Mouse (Mus musculus) bone marrow, adult 2 months (tissue): ENCODE results near the gene Upp2. TPM values are rescaled to one million over a fixed set of nuclear protein-coding genes. Genes with fewer than 3 reads are reported as not detected.

Experiments
- H3K27ac ChIP-seq: fragments of 200-500 bp; 2 replicates; pipeline ENCODE4 v1.5.1; 2012; ENCODE audit warnings: low read depth, mild to moderate bottlenecking, control low read depth, inconsistent platforms, low read length; ENCODE audit not compliant: control insufficient read depth, poor library complexity, insufficient read depth
- H3K4me1 ChIP-seq: fragments of 200-500 bp; 2 replicates; pipeline ENCODE4 v1.6.1; 2011; ENCODE audit warnings: low read length; ENCODE audit not compliant: control insufficient read depth, insufficient read depth
- H3K4me3 ChIP-seq: fragments of 200-500 bp; replicated peaks from 2 replicates; pipeline ENCODE3; 2011; ENCODE audit warnings: mild to moderate bottlenecking, low read depth, low read length, control low read depth; ENCODE audit not compliant: control insufficient read depth
- CTCF ChIP-seq: fragments of 200-500 bp; IDR thresholded peaks from 2 replicates; pipeline ENCODE4 v1.5.1; 2011; ENCODE audit warnings: low read length, control low read depth; ENCODE audit not compliant: control insufficient read depth, insufficient read depth
- POLR2A ChIP-seq: fragments of 200-500 bp; IDR thresholded peaks from 2 replicates; pipeline ENCODE4 v1.6.1; 2011; ENCODE audit warnings: low read depth, mild to moderate bottlenecking, control low read depth, low read length, borderline replicate concordance; ENCODE audit not compliant: control insufficient read depth
- WGBS: fragments of 180-500 bp; shearing (Covaris S2); methylation state at CpG from one replicate; pipeline ENCODE4 v1.1.7; 2018; 5-methylcytosine and 5-hydroxymethylcytosine counted together
- polyA plus RNA-seq: library from polyadenylated mRNA; stranded (reverse); fragments of >200 nt; gene quantifications from 2 replicates; pipeline ENCODE4 v1.2.4, GENCODE M21; 2011; ENCODE audit warnings: low replicate concordance; ENCODE audit not compliant: missing spikeins, insufficient read depth, insufficient read length

Upp2 gene
- polyA plus RNA-seq, 1 experiment, result 3.1 TPM

- no peak for TF ChIP-seq CTCF
- TF ChIP-seq POLR2A, result no peak
- 73% methylated on average over 4 of the region's 4 CpGs for WGBS
- Histone ChIP-seq H3K4me3 (no peak overlapping the region), H3K4me1 (no peaks in the 10 kb centered on the region; the same call in 1 of the 2 replicates), H3K27ac (no peak overlapping the region)
Observed at GRCm38 (mm10) chr2:58562137-58562536, 5.0 kb upstream of the Upp2 start.

- no peaks in the 10 kb centered on the region; the same call in 1 of the 2 replicates for H3K4me1 ChIP-seq
- TF ChIP-seq CTCF, result no peak
- no peak for TF ChIP-seq POLR2A
- H3K4me3 ChIP-seq, result no peak overlapping the region
- 76% methylated on average over 6 of the region's 6 CpGs for WGBS
- H3K27ac ChIP-seq, result no peak overlapping the region
Observed at GRCm38 (mm10) chr2:58565267-58565666, 1.8 kb upstream of the Upp2 start.

- Histone ChIP-seq H3K27ac (no peak overlapping the region), H3K4me3 (no peak overlapping the region), H3K4me1 (no peaks in the 10 kb centered on the region; the same call in 1 of the 2 replicates)
- 52% methylated on average over 6 of the region's 6 CpGs for WGBS
- TF ChIP-seq CTCF (no peak), POLR2A (no peak)
Observed at GRCm38 (mm10) chr2:58566049-58566409, 1.1 kb upstream of the Upp2 start.

- Histone ChIP-seq H3K4me1 (no peaks in the 10 kb centered on the region; the same call in 1 of the 2 replicates), H3K27ac (no peak overlapping the region; the same call in 1 of the 2 replicates), H3K4me3 (peak overlapping the region; percentile 66)
- TF ChIP-seq CTCF (no peak), POLR2A (no peak)
- WGBS, result 2% methylated on average over 78 of the region's 78 CpGs
Observed at GRCm38 (mm10) chr2:58566410-58567065, 560 bp upstream of the Upp2 start.

GRCm38 (mm10) chr2:58567866-58568719, 995 bp downstream of the Upp2 start:
- no peak for TF ChIP-seq POLR2A
- no peak for TF ChIP-seq CTCF
- no peak overlapping the region for H3K27ac ChIP-seq
- WGBS, result 25% methylated on average over 12 of the region's 12 CpGs
- H3K4me3 ChIP-seq, result no peak overlapping the region
- no peaks in the 10 kb centered on the region; the same call in 1 of the 2 replicates for H3K4me1 ChIP-seq

GRCm38 (mm10) chr2:58568841-58569645, 1.9 kb downstream of the Upp2 start:
- no peak for TF ChIP-seq POLR2A
- no peak for TF ChIP-seq CTCF
- WGBS, result 64% methylated on average over 4 of the region's 4 CpGs
- H3K4me3 ChIP-seq, result no peak overlapping the region
- no peaks in the 10 kb centered on the region; the same call in 1 of the 2 replicates for H3K4me1 ChIP-seq
- H3K27ac ChIP-seq, result no peak overlapping the region

GRCm38 (mm10) chr2:58574167-58574566, 7.1 kb downstream of the Upp2 start:
- TF ChIP-seq POLR2A (no peak), CTCF (no peak)
- WGBS, result 67% methylated on average over 2 of the region's 2 CpGs
- no peak overlapping the region for H3K27ac ChIP-seq
- no peak overlapping the region for H3K4me3 ChIP-seq
- no peaks in the 10 kb centered on the region; the same call in 1 of the 2 replicates for H3K4me1 ChIP-seq

- WGBS, result 85% methylated on average over 10 of the region's 10 CpGs
- TF ChIP-seq CTCF (no peak), POLR2A (no peak)
- no peak overlapping the region for H3K27ac ChIP-seq
- H3K4me3 ChIP-seq, result no peak overlapping the region
- no peaks in the 10 kb centered on the region for H3K4me1 ChIP-seq
Observed at GRCm38 (mm10) chr2:58586311-58586710, 19.2 kb downstream of the Upp2 start.

GRCm38 (mm10) chr2:58589637-58590036, 22.5 kb downstream of the Upp2 start:
- Histone ChIP-seq H3K4me3 (no peak overlapping the region), H3K4me1 (no peaks in the 10 kb centered on the region), H3K27ac (no peak overlapping the region)
- WGBS, result 82% methylated on average over 4 of the region's 4 CpGs
- TF ChIP-seq CTCF, result no peak
